In the genomic region with DNA sequence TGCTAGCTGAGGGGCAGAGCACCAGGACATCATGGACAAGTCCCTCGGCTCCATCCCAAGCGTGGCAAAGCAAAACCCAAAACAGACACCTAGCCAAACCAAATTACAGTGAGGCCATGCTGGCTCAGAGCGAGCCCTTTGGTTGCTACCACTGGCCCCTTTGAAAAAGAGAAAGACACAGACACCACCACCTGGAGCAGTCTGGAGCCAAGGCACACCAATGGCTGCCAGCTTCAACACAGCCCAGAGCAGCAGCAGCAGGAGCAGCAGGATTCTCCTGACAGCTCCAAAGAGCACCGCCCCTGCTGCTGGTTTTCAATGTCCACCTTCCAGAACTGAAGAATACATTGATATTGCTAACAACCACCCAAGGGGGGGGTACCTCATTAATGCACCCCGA, we compare ENCODE assay signal across 22 mouse cellular contexts.
"Had no signal": no experiment of that assay in that cellular context is flagged by ENCODE, and none has a peak within 500 bp of the region (broad histone marks: within the 10 kb centered on the region; RNA-seq: fewer than 3 reads in every experiment).

No protein-coding gene starts in this region.

- H3K36me3 ChIP-seq: liver, embryonic 12.5 days; liver, embryonic 15.5 days had no signal

- H3K4me3 ChIP-seq: kidney, embryonic 15.5 days; limb, embryonic 10.5 days; limb, embryonic 13.5 days; liver, embryonic 12.5 days; liver, embryonic 15.5 days; lung, embryonic 15.5 days; megakaryocyte, embryonic 14.5 days; midbrain, embryonic 10.5 days had no signal

- H3K27ac ChIP-seq: kidney, embryonic 15.5 days; limb, embryonic 10.5 days; limb, embryonic 13.5 days; liver, embryonic 12.5 days; liver, embryonic 15.5 days; lung, embryonic 15.5 days; midbrain, embryonic 10.5 days; stomach, postnatal 0 days had no signal

- H3K9ac ChIP-seq: kidney, embryonic 15.5 days; limb, embryonic 13.5 days; liver, embryonic 12.5 days; liver, embryonic 15.5 days; lung, embryonic 15.5 days had no signal

- ATAC-seq: liver, embryonic 12.5 days; midbrain, embryonic 16.5 days had no signal

- H3K27me3 ChIP-seq: kidney, embryonic 15.5 days; limb, embryonic 13.5 days; liver, embryonic 12.5 days; liver, embryonic 15.5 days; lung, embryonic 15.5 days; megakaryocyte, embryonic 14.5 days had no signal

- H3K9me3 ChIP-seq: kidney, embryonic 15.5 days; limb, embryonic 10.5 days; limb, embryonic 13.5 days; liver, embryonic 12.5 days; liver, embryonic 15.5 days; lung, embryonic 15.5 days; midbrain, embryonic 10.5 days had no signal

- H3K4me2 ChIP-seq: kidney, embryonic 15.5 days; limb, embryonic 13.5 days; liver, embryonic 12.5 days; liver, embryonic 15.5 days; lung, embryonic 15.5 days had no signal

- DNase-seq: kidney, adult 8-10 months; kidney, postnatal 10 days; kidney, postnatal 36 days; layer of hippocampus, postnatal 36 days; liver; lung, adult 18-20 months; lung, postnatal 10 days; lung, postnatal 36 days; right cerebral cortex, postnatal 4 days; thymus, adult 2 months; thymus, postnatal 14 days; thymus, postnatal 4 days had no signal

- H3K4me1 ChIP-seq: limb, embryonic 13.5 days; liver, embryonic 12.5 days; liver, embryonic 15.5 days; megakaryocyte, embryonic 14.5 days; midbrain, embryonic 10.5 days had no signal
